Mouse (Mus musculus) liver, adult 2 months (tissue): ENCODE measurements around the gene Kctd12b. TPM values are rescaled to one million over a fixed set of nuclear protein-coding genes. Genes with fewer than 3 reads are reported as not detected.

ENCODE experiments used
- DNase-seq: peaks from one replicate; pipeline ENCODE4 v3.0.0-alpha.2; 2011; ENCODE audit warnings: low read depth, low spot score; ENCODE audit errors: extremely low read depth
- H3K27ac ChIP-seq: fragments of 200-500 bp; replicated peaks from 2 replicates; pipeline ENCODE4 v1.5.1; 2012; ENCODE audit warnings: low read depth, mild to moderate bottlenecking, control low read depth, inconsistent platforms, low read length; ENCODE audit not compliant: insufficient read depth
- H3K27me3 ChIP-seq: fragments of 200-500 bp; 2 replicates; pipeline ENCODE4 v1.6.1; 2012; ENCODE audit warnings: mild to moderate bottlenecking, moderate library complexity, low read length, inconsistent platforms; ENCODE audit not compliant: control insufficient read depth, insufficient read depth
- H3K36me3 ChIP-seq: fragments of 200-500 bp; 2 replicates; pipeline ENCODE4 v1.6.1; 2012; ENCODE audit warnings: low read length, inconsistent platforms; ENCODE audit not compliant: control insufficient read depth, insufficient read depth
- H3K4me1 ChIP-seq: fragments of 200-500 bp; 2 replicates; pipeline ENCODE4 v1.6.1; 2011; ENCODE audit warnings: low read length; ENCODE audit not compliant: control insufficient read depth, insufficient read depth
- H3K4me3 ChIP-seq: fragments of 200-500 bp; 2 replicates; pipeline ENCODE4 v1.5.1; 2011; ENCODE audit warnings: low read depth, mild to moderate bottlenecking, control low read depth, low read length, moderate library complexity; ENCODE audit not compliant: insufficient read depth
- H3K79me2 ChIP-seq: fragments of 200-500 bp; 2 replicates; pipeline ENCODE4 v1.6.1; 2012; ENCODE audit warnings: inconsistent platforms, mild to moderate bottlenecking, low read length, moderate library complexity; ENCODE audit not compliant: control insufficient read depth, insufficient read depth
- H3K9ac ChIP-seq: fragments of 200-500 bp; 2 replicates; pipeline ENCODE4 v1.6.1; 2012; ENCODE audit warnings: low read depth, mild to moderate bottlenecking, control low read depth, inconsistent platforms, low read length
- CTCF ChIP-seq: fragments of 200-500 bp; IDR thresholded peaks from 2 replicates; pipeline ENCODE4 v1.5.1; 2011; ENCODE audit warnings: low read depth, low read length, control low read depth
- POLR2A ChIP-seq: fragments of 200-500 bp; IDR thresholded peaks from 2 replicates; pipeline ENCODE4 v1.6.1; 2011; ENCODE audit warnings: low read length, control low read depth; ENCODE audit not compliant: insufficient read depth; ENCODE audit errors: extremely low read depth
- WGBS: fragments of 180-500 bp; shearing (Covaris S2); methylation state at CpG from one replicate; pipeline ENCODE4 v1.1.7; 2018; 5-methylcytosine and 5-hydroxymethylcytosine counted together
- polyA plus RNA-seq: library from polyadenylated mRNA; depleted of rRNA; stranded (reverse); fragments of >200 nt; gene quantifications from 2 replicates; pipeline ENCODE4 v1.2.3, GENCODE M21; 2012; rRNA removed
- total RNA-seq: library from RNA; depleted of rRNA; stranded (reverse); fragments of >200 nt; gene quantifications from 2 replicates; pipeline ENCODE4 v1.2.3, GENCODE M21; 2014; rRNA removed

Kctd12b gene
- total and polyA plus RNA-seq, 2 experiments: 0.34 to 1.4 TPM

GRCm38 (mm10) chrX:153640615-153641014 lies 55.6 kb downstream of the Kctd12b start:
- WGBS: 65% methylated on average over 3 of the region's 3 CpGs
- TF ChIP-seq CTCF (peak; percentile 28; the same call in 1 of the 2 replicates), POLR2A (no peak)
- Histone ChIP-seq H3K36me3 (no peaks in the 10 kb centered on the region), H3K4me3 (no peak overlapping the region), H3K27me3 (no peaks in the 10 kb centered on the region), H3K4me1 (no peaks in the 10 kb centered on the region), H3K27ac (no peak overlapping the region), H3K9ac (no peak overlapping the region), H3K79me2 (no peaks in the 10 kb centered on the region)
- no peak for DNase-seq

DNA sequence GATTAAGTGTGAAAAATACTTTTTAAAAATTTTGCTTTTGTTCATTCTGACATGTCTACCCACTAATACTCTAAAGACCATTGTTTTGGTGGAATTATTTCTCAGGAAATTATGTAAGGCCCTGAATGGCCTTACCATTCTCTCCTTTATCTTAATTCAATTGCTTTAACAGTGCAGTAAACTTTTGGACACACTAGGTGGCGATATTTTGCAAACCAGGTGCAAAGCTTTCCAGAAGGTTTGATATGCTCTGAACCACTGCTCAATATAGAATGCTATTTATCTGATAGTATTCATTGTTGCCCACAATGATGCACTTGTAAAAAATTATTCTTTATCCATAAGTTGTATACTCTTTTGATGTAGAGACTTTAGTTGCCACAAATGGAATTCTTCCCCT lies 59.9 kb downstream of the Kctd12b start:
- no peaks in the 10 kb centered on the region for H3K36me3 ChIP-seq
- H3K27me3 ChIP-seq: no peaks in the 10 kb centered on the region
- H3K79me2 ChIP-seq: no peaks in the 10 kb centered on the region
- TF ChIP-seq CTCF: peak; percentile 33; the same call in 1 of the 2 replicates
- TF ChIP-seq POLR2A: no peak
- DNase-seq: peak; percentile 7
- no peak overlapping the region for H3K27ac ChIP-seq
- no peaks in the 10 kb centered on the region for H3K4me1 ChIP-seq
- no peak overlapping the region for H3K9ac ChIP-seq
- 0% methylated on average over 1 of the region's 1 CpGs for WGBS
- no peak overlapping the region for H3K4me3 ChIP-seq

Other genes starting within 250 kb of the Kctd12b start
- gene Ubqln2, start 198.2 kb downstream of the Kctd12b start, total RNA-seq: 5.9 and 9.8 TPM in 2 replicates
- gene Ubqln2, start 198.2 kb downstream of the Kctd12b start, polyA plus RNA-seq: 11.2 and 12.1 TPM in 2 replicates
- gene Cypt3, start 137.8 kb downstream of the Kctd12b start, total RNA-seq: not detected in 2 replicates
- gene Cypt3, start 137.8 kb downstream of the Kctd12b start, polyA plus RNA-seq: not detected in 2 replicates
- gene Nbdy, start 27.2 kb upstream of the Kctd12b start, total RNA-seq: 5.1 and 6.2 TPM in 2 replicates
- 3.6 and 4.4 TPM in 2 replicates for gene Nbdy, start 27.2 kb upstream of the Kctd12b start, polyA plus RNA-seq
- gene Spin2c, start 135.8 kb upstream of the Kctd12b start, total RNA-seq: 0.83 and 1.5 TPM in 2 replicates
- 0.35 and 0.55 TPM in 2 replicates for gene Spin2c, start 135.8 kb upstream of the Kctd12b start, polyA plus RNA-seq